Mouse (Mus musculus) limb, embryonic 15.5 days (tissue): ENCODE measurements around the gene Cyp2d12. TPM values are rescaled to one million over a fixed set of nuclear protein-coding genes. Genes with fewer than 3 reads are reported as not detected.
"Not testable (repeated sequence)": the region's sequence is repeated elsewhere in the genome, so short reads cannot be mapped to it uniquely, and the experiment has no call there.

Experiments
- ATAC-seq: fragments of 200-750 bp; cut with Nextera tagmentation; 2 replicates; pipeline ENCODE4 v1.8.0; 2017; ENCODE audit warnings: low read depth, moderate TSS enrichment; ENCODE audit not compliant: insufficient number of reproducible peaks, low FRiP score, low TSS enrichment
- H3K27ac ChIP-seq: fragments of 300-500 bp; sonication (generic); 2 replicates; pipeline ENCODE4 v1.5.1; 2015; ENCODE audit warnings: moderate library complexity, mild to moderate bottlenecking, inconsistent platforms
- H3K27me3 ChIP-seq: fragments of 300-500 bp; sonication (generic); 2 replicates; pipeline ENCODE4 v1.6.1; 2015; ENCODE audit warnings: inconsistent platforms
- H3K36me3 ChIP-seq: fragments of 300-500 bp; sonication (generic); 2 replicates; pipeline ENCODE4 v1.6.1; 2015; ENCODE audit warnings: inconsistent platforms
- H3K4me1 ChIP-seq: fragments of 300-500 bp; sonication (generic); 2 replicates; pipeline ENCODE4 v1.6.1; 2015; ENCODE audit warnings: inconsistent platforms
- H3K4me2 ChIP-seq: fragments of 300-500 bp; sonication (generic); 2 replicates; pipeline ENCODE4 v1.6.1; 2015; ENCODE audit warnings: mild to moderate bottlenecking, inconsistent platforms
- H3K4me3 ChIP-seq: fragments of 300-500 bp; sonication (generic); 2 replicates; pipeline ENCODE4 v1.5.1; 2015; ENCODE audit warnings: mild to moderate bottlenecking, inconsistent platforms
- H3K9ac ChIP-seq: fragments of 300-500 bp; sonication (generic); 2 replicates; pipeline ENCODE4 v1.6.1; 2015; ENCODE audit warnings: inconsistent platforms
- H3K9me3 ChIP-seq: fragments of 300-500 bp; sonication (generic); 2 replicates; pipeline ENCODE4 v1.6.1; 2016; ENCODE audit warnings: inconsistent platforms
- WGBS: fragments of 180-500 bp; shearing (Covaris S2); methylation state at CpG from one replicate; pipeline ENCODE4 v1.1.7; 2015; 5-methylcytosine and 5-hydroxymethylcytosine counted together
- polyA plus RNA-seq: library from polyadenylated mRNA; unstranded; fragments of >200 nt; fragmentation: Nextera tagmentation; extraction: Ambion mirVana; gene quantifications from 2 replicates; pipeline ENCODE4 v1.2.1, GENCODE M21; 2015

The Cyp2d12 gene
- polyA plus RNA-seq = not detected in 2 replicates

DNA sequence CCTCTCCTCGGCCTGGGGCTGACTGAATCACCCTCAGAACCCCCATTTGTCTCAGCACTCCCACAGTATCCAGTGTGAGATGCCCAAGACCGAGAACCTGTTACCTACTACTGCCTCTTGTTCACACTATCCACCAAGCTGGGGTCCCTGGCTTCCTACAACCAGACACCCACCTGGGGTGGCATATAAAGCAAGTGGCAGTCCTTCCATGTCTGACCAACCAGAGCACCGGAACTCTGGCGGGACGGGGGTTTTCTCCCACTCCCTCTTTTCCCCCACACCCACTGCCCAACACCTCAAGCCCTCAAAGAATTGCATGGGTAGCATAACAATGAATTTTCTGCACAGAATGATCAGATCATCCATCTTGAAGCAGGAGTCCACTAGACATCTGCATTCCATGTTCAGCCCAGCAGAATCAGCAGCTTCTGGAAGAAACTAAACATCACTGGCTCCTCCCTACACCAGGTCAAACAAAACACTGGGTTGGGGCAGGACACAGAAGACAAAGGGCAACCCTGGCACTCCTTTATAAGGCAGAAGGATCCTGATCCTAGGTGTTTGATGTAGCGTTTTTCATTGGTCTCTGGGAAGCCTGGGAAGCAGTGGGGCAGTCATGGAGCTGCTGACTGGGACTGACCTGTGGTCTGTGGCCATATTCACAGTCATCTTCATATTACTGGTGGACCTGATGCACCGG is at the start of gene Cyp2d12:
TSS of gene Cyp2d12 (plus strand) at position 542 of the 700 bp plus-strand sequence.
- no peaks in the 10 kb centered on the region for H3K27me3 ChIP-seq
- H3K27ac ChIP-seq = no peak within 1 kb of the TSS
- no peak within 1 kb of the TSS for H3K9ac ChIP-seq
- ATAC-seq = no peak
- H3K9me3 ChIP-seq = peaks cover 6% of the 10 kb centered on the region; the same call in 1 of the 2 replicates
- H3K4me2 ChIP-seq = no peak within 1 kb of the TSS
- H3K36me3 ChIP-seq = no peaks in the 10 kb centered on the region
- WGBS = 81% methylated on average over 7 of the region's 7 CpGs
- no peak within 1 kb of the TSS for H3K4me3 ChIP-seq
- H3K4me1 ChIP-seq = no peaks in the 10 kb centered on the region

DNA sequence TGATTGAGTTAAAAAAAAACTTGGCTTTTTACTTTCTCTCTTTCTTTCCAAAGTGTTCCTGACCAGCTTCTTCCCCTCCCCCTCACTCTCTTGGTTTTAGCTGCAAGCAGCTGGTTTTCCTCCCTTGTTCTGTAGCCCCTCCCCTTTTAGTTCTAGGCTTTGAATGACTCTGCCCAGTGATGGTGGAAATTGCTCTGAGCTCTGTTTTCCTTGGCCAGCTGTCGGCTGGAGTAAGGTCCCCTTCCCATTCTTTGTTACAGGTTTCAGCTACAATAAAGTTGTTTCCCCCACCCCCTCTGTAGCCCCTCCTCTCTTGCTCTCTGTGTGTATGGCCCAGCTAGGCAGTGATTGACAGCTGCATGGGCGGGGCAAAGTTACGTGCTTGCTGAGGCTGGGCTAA is 47.9 kb upstream of the Cyp2d12 start:
- no peak for ATAC-seq
- H3K36me3 ChIP-seq = no peaks in the 10 kb centered on the region
- no peaks in the 10 kb centered on the region for H3K4me1 ChIP-seq
- 55% methylated on average over 3 of the region's 3 CpGs for WGBS
- H3K27ac ChIP-seq = no peak overlapping the region
- H3K4me3 ChIP-seq = no peak overlapping the region
- H3K9me3 ChIP-seq = no peaks in the 10 kb centered on the region
- no peak overlapping the region for H3K4me2 ChIP-seq
- H3K27me3 ChIP-seq = no peaks in the 10 kb centered on the region
- no peak overlapping the region for H3K9ac ChIP-seq

DNA sequence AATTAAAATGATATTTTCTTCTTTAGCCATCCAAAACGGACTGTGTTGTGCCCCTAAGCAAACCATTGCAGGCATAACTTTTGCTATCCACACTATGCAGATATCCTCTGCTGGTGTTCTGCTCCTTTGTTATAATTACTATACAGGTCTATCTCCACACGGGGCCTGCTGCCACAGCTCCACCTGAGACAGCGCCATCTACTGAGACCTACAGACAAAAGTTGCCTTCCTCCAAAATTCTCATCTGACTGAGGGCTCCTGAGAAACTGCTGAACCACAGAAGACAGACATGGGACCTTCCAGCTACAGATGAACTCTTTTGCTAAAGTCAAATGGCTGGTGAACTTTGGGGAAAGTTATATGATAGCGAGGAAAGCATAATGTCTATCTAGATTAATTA is 47.1 kb upstream of the Cyp2d12 start:
- not testable (repeated sequence) for H3K36me3 ChIP-seq, H3K27ac ChIP-seq
- 51% methylated on average over 4 of the region's 4 CpGs for WGBS

DNA sequence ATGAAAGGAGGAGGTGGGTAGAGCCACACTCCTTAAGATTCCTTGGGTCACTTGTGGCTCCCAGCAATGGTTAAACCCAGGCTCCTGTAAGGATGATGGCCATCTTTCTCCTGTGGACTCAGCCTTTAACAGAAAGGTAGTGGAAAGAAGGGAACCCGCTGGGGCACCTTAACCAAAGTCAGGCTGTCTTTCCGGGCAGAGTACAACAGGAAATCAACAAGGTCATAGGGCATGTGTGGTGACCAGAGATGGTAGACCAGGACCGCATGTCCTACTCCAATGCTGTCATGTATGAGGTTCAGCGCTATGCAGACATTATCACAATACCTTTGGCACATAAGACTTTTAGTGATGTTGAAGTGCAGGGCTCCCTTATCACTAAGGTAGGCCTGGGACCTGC is 45.4 kb upstream of the Cyp2d12 start:
- not testable (repeated sequence) for H3K36me3 ChIP-seq, H3K4me1 ChIP-seq, H3K27ac ChIP-seq, H3K4me2 ChIP-seq, H3K9me3 ChIP-seq, ATAC-seq, H3K4me3 ChIP-seq, H3K27me3 ChIP-seq, H3K9ac ChIP-seq
- WGBS = 87% methylated on average over 4 of the region's 4 CpGs

More for the DNA sequence above, 47.1 kb upstream of the Cyp2d12 start:
- H3K27me3 ChIP-seq, H3K9me3 ChIP-seq, H3K4me2 ChIP-seq, ATAC-seq, H3K9ac ChIP-seq, H3K4me3 ChIP-seq, H3K4me1 ChIP-seq: not testable (repeated sequence)

DNA sequence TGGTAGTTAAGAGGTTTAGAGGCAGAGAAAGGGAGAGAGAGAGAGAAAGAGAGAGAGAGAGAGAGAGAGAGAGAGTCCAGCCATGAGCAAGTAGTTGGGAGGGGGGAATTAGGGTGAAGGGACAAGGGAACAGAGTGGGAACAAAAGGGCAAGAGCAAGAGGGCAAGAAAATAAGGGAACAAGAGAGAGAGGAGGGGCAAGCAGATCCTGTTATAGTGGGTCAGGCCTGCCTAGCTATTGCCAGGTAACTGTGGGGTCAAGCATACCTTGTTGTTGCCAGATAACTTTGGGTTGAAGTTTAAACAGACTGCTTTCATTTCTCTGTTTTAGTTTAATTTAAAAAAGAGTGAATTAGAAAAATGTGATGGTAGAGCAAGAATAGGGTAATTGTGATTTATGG is 44.4 kb upstream of the Cyp2d12 start:
- H3K4me3 ChIP-seq, H3K4me2 ChIP-seq, ATAC-seq: not testable (repeated sequence)

DNA sequence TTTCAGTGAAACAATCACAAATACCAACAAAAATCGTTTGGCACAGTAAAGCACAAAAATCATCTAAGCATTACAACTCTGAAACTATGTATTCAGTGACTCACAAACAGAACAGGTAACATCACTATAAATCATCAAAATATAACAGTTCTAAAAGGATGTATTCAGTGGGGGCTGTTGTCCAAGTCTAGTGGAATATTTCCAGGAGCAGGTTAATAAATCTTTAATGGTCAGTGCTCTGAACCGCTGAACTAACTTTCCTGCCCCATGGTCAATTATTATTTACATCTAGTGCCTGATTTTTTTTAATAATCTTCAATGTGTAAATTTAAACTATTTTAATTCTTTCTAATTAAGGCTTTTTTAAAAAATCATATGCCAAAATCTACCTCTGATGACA is 42.8 kb upstream of the Cyp2d12 start:
- H3K4me3 ChIP-seq, H3K27ac ChIP-seq, ATAC-seq, H3K9me3 ChIP-seq, H3K36me3 ChIP-seq, H3K27me3 ChIP-seq, H3K4me1 ChIP-seq, H3K4me2 ChIP-seq, H3K9ac ChIP-seq: not testable (repeated sequence)
- 59% methylated on average over 2 of the region's 2 CpGs for WGBS

More for the DNA sequence above, 44.4 kb upstream of the Cyp2d12 start:
- H3K9ac ChIP-seq, H3K27ac ChIP-seq, H3K9me3 ChIP-seq, H3K27me3 ChIP-seq, H3K36me3 ChIP-seq, H3K4me1 ChIP-seq: not testable (repeated sequence)

DNA sequence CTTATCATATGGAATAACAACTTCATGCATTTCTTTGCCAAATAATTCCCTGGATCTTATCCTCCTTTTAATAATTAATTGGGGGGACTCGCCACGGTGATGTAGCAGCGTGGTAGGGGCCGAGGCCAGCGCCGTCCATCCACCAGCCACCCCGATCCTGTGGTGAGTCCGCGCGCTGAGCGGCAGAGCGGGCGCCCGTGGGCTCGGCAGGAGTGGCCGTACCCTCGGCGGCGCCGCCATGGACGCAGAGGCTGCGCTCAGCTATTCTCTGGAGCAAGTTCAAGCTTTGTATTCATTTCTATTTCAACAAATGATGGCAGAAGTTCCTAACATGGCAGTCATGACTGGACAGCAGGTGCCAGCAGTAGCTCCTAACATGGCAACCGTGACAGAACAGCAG is 38.7 kb upstream of the Cyp2d12 start:
- 87% methylated on average over 23 of the region's 23 CpGs for WGBS
- not testable (repeated sequence) for H3K4me3 ChIP-seq, H3K4me2 ChIP-seq, H3K9me3 ChIP-seq, H3K27ac ChIP-seq, H3K4me1 ChIP-seq, H3K36me3 ChIP-seq, H3K9ac ChIP-seq, ATAC-seq, H3K27me3 ChIP-seq

DNA sequence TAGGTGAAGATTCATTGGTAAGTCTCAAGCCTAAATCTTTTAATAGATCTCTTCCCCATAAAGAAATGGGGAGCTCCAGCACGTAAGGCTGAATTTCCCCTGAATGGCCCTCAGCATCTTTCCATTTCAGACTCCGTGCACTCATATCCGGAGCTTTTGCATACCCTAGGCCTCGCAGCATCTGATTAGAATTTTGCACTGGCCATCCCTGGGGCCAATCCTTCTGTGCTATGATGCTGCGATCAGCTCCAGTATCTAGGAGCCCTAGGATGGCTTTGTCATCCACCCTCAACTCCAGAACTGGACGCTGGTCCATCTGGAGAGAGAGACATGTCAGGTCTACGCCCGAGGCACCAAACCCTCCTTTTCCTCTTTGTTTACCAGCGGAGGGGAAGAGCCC is 27.5 kb upstream of the Cyp2d12 start:
- ATAC-seq = not testable (repeated sequence)

DNA sequence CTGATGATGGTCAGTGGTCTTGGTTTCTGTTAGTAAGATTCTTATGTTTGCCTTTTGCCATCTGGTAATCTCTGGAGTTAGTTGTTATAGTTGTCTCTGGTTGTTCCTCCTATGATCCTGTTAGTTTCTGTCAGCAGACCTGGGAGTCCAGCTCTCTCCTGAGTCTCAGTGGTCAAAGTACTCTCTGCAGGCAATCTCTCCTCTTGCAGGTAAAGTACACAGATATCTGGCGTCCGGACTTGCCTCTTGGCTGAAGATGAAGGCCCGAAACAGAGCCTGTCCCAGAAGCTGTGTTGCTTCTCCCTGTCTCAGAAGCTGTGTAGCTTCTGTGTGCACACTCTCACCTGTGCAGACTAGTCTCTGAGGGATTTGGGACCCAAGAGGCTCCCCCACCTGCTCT is 22.2 kb upstream of the Cyp2d12 start:
- H3K36me3 ChIP-seq, H3K4me2 ChIP-seq, H3K4me1 ChIP-seq, H3K27ac ChIP-seq, ATAC-seq, H3K4me3 ChIP-seq, H3K9ac ChIP-seq, H3K9me3 ChIP-seq, H3K27me3 ChIP-seq: not testable (repeated sequence)
- WGBS = 99% methylated on average over 3 of the region's 3 CpGs

More for the DNA sequence above, 27.5 kb upstream of the Cyp2d12 start:
- WGBS = 84% methylated on average over 8 of the region's 9 CpGs
- not testable (repeated sequence) for H3K4me1 ChIP-seq, H3K36me3 ChIP-seq, H3K4me2 ChIP-seq, H3K27me3 ChIP-seq, H3K27ac ChIP-seq, H3K9me3 ChIP-seq, H3K4me3 ChIP-seq, H3K9ac ChIP-seq

DNA sequence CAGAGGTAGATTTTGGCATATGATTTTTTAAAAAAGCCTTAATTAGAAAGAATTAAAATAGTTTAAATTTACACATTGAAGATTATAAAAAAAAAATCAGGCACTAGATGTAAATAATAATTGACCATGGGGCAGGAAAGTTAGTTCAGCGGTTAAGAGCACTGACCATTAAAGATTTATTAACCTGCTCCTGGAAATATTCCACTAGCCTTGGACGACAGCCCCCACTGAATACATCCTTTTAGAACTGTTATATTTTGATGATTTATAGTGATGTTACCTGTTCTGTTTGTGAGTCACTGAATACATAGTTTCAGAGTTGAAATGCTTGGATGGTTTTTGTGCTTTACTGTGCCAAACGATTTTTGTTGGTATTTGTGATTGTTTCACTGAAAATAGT is 11.9 kb upstream of the Cyp2d12 start:
- not testable (repeated sequence) for H3K36me3 ChIP-seq, ATAC-seq, H3K27me3 ChIP-seq, H3K4me2 ChIP-seq, H3K9ac ChIP-seq, H3K4me1 ChIP-seq, H3K27ac ChIP-seq, H3K9me3 ChIP-seq, H3K4me3 ChIP-seq
- 50% methylated on average over 3 of the region's 3 CpGs for whole genome bisulfite sequencing

DNA sequence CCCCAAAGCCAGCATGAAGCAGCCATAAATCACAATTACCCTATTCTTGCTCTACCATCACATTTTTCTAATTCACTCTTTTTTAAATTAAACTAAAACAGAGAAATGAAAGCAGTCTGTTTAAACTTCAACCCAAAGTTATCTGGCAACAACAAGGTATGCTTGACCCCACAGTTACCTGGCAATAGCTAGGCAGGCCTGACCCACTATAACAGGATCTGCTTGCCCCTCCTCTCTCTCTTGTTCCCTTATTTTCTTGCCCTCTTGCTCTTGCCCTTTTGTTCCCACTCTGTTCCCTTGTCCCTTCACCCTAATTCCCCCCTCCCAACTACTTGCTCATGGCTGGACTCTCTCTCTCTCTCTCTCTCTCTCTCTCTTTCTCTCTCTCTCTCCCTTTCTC is 10.3 kb upstream of the Cyp2d12 start:
- not testable (repeated sequence) for H3K4me3 ChIP-seq, H3K4me1 ChIP-seq, H3K36me3 ChIP-seq, H3K9me3 ChIP-seq, H3K9ac ChIP-seq, ATAC-seq, H3K27me3 ChIP-seq, H3K4me2 ChIP-seq, H3K27ac ChIP-seq

DNA sequence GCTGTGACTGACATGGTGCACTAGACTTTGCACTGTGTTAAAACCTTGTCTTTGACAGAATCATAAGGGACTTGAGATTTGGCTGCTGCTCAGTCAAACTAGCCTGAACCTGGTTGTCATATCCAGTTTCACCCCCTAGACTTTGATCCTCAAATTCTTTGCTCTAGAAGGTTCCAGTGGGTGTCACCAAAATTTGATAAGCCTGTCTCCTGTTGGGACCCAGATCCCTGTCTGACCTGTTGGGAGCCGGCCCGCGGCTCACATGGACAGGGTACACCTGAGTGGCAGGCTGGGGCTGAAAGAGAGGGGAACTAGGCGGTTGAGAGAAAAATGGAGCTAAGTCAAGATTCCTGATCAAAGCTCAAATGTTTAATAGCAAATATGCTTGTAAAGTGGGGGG is 7.1 kb upstream of the Cyp2d12 start:
- WGBS = 87% methylated on average over 4 of the region's 4 CpGs

DNA sequence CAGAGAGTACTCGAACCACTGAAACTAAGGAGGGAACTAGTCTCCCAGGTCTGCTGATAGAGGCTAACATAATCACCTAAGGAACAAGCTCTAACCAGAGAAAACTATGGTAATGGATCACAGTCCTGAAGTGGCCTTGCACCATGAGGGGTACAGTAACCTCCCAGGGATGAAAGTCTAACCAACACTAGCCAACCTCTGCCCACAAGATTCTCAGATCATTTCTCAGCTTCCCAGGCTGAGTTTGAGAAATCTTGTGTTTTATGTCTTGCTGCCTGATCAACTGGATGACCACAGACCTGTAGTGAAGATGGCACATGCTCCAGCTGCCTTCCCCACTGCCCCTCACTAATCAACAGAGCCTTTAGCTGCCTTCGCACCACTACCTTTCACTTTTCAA is 1.7 kb upstream of the Cyp2d12 start:
- not testable (repeated sequence) for H3K27me3 ChIP-seq, H3K4me2 ChIP-seq, H3K27ac ChIP-seq, H3K4me3 ChIP-seq, H3K9me3 ChIP-seq, H3K4me1 ChIP-seq, ATAC-seq, H3K36me3 ChIP-seq, H3K9ac ChIP-seq
- 94% methylated on average over 2 of the region's 2 CpGs for WGBS

More for the DNA sequence above, 7.1 kb upstream of the Cyp2d12 start:
- H3K9me3 ChIP-seq, H3K36me3 ChIP-seq, H3K27me3 ChIP-seq, H3K4me2 ChIP-seq, H3K4me3 ChIP-seq, H3K27ac ChIP-seq, H3K4me1 ChIP-seq, ATAC-seq, H3K9ac ChIP-seq: not testable (repeated sequence)
